Mouse (Mus musculus): ENCODE results near the gene Rela.
"Not testable (repeated sequence)": the region's sequence is repeated elsewhere in the genome, so short reads cannot be mapped to it uniquely, and the experiment has no call there.

Gene Rela

DNA sequence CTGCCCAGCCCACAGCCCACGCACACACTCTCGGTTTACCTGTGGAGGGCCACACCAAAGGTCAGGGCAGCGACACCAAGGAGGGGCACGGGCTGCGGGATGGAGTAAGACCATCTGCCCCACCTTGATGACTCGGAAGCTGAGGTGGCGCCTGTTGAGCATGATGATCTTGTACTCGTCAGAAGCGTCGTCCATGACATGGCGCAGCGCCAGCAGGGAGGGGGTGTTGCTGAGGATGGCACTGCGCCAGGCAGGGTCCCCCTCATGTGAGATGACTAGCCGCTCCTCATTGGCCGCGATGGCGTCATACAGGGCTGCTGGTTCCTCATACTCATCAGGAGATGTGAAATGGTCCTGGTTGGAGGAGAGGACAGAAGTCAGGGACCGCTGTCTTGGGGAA is 29.1 kb downstream of the Rela start:
- no peak for DNase-seq

DNA sequence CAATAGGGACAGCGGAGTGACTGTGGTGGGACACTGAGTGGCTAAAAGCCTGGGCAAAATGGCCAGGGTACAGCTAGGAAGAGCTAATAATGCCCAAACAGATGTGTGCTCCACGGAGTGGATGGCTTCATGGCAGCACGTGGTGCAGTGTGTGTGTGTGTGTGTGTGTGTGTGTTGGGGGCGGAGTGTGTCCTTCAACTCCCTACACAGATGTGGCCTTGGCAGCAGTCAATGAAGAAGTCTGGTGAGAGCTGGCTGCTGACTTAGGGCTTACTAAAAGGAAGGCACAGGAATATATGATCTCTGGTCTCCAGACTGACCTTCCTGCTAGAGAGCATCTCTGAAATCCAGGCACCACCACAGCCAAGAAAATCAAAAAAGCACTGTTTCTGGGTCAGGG is 31.1 kb downstream of the Rela start:
- no peak for DNase-seq

DNA sequence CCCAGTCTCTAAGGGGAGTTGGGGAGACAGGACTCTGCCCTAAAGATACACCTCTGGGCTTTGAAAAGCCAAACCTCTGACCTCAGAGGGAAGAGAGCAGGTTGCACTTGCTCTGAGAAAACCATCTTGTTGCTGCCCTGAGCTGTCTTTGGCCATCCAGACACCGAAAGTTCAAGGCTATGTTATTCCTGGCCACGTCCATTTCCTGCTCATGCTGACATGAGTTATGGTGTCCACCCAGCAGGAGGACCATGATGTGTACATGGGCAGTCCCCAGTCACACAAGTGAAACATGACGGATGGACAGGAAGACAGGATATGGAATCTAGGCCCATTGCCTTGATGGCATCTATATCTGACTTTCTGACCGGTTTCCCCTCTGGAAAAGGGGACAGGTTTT is 43.1 kb downstream of the Rela start:
- no peak for DNase-seq

DNA sequence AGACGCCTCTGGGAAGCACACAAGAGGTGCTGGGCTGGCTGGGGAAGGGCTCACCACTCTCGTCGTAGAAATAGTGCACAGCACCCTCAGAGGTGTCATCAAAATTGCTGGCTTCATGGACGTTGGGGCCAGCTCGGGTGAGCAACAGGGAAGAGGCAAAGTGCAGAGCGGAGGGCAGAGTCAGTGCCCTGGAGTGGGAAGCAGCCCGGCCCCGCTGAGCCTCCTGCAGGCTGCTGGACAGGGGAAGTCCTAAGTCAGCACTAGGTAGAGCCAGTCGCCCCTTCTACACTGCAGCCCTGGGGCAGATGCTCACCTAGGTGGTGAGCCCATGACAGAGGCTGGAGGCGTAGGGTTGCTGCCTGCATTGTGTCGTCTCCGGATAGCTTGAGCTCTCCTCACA is 47.0 kb downstream of the Rela start:
- DNase-seq, result no peak

DNA sequence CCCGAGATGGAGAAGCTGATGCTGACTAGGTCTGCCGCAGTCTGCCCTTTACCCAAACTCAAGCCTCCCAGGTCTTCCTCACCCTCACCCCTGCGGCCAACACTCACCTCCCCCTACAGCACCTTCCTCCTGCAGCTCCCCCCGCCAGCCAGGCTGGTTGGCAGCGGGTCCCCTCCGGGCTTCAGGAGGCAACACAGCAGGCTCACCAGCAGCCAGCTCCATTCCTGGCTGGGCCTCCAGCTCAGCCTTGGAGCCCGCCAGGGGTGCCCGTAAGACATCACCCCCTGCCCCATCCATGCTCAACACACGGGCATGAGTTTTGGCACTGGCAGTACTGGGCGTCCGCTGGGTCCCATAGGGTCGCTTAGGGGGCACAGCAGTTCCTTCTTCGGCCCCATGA is 47.7 kb downstream of the Rela start:
- DNase-seq, result no peak

DNA sequence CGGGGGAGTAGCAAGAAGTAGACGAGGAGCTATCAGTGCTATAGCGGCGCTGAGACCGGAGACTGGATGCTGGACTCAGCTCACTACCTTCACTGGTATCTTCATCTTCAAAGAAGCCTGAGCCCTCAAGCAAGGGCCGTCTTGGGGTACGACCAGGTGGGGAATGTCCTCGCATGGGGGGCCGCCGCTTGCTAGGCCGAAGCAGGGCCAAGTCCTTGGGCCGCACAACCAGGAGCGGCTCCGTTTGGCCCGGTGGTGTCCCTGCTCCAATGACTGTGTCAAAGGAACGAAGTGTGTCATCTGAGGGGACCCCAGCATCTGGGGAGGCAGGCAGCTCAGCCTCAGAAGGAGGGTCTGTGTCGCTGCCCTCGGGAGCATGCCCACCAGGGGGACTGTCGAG is 48.1 kb downstream of the Rela start:
- DNase-seq, result no peak

DNA sequence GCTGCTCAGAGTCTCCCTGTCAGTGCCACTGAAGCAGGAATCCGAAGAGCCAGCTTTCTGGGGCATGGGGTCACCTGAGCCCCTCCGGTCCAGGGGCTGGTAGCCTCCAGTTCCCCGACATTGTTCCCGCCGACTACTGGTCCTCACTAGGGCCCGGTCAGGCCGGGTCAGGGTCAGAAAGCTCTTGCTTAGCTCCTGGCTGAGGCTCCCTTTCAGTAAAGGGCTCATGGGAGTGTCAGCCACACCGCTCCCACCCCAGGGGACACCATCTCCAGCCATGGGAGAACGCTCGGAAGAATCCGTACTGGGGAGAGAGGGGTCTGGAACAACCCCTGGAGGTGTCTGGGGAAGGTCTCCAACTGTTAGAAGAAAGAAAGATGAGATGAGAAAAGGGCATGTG is 48.6 kb downstream of the Rela start:
- DNase-seq, result no peak

DNA sequence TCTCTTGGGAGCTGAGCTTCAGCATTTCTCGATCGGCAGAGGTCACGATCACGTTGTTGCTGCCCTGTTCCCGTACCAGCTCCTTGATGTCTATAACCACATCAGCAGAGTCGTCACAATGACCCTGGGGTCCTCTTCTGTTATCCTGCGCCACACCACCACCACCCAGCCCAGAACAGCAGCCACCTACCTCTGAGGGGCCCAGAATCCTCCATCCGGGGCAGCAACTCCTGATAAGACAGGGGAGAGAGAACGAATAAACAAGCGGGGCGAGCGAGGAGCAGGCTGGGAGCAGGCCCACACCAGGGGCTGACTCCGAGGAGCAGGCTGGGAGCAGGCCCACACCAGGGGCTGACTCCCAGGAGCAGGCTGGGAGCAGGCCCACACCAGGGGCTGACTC is 49.2 kb downstream of the Rela start:
- DNase-seq, result no peak

DNA sequence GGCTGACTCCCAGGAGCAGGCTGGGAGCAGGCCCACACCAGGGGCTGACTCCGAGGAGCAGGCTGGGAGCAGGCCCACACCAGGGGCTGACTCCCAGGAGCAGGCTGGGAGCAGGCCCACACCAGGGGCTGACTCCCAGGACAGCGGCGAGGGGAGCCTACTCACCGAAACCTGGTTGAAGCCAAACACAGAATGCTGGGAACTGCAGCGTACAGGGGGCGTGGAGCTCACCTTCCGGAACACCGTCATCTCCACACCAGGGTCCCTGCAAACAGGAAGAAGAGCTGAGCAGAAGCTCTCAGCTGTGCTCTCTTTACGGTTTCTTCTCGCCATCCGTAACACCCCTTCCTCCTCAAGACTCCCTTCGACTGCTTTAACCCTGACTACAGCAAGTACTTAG is 49.7 kb downstream of the Rela start:
- DNase-seq, result not testable (repeated sequence)

DNA sequence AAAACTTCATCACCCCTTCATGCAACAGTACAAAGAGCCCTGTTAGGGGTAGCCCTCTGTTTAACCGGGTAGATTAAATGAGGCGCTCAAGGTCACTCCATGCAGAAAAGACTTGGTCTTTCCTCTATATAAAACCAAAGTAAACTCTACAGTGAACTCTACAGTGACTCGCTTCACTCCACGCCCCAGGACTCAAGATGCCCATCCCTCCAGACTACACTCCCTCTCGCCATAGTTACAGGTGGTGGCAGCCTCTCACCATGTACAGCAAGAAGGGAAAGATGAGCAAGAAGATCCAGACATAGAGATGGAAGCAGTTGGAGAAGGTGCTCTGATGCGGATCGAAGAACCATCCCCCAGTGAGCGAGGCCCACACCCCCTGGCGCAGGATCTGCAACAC is 50.5 kb downstream of the Rela start:
- no peak for DNase-seq

DNA sequence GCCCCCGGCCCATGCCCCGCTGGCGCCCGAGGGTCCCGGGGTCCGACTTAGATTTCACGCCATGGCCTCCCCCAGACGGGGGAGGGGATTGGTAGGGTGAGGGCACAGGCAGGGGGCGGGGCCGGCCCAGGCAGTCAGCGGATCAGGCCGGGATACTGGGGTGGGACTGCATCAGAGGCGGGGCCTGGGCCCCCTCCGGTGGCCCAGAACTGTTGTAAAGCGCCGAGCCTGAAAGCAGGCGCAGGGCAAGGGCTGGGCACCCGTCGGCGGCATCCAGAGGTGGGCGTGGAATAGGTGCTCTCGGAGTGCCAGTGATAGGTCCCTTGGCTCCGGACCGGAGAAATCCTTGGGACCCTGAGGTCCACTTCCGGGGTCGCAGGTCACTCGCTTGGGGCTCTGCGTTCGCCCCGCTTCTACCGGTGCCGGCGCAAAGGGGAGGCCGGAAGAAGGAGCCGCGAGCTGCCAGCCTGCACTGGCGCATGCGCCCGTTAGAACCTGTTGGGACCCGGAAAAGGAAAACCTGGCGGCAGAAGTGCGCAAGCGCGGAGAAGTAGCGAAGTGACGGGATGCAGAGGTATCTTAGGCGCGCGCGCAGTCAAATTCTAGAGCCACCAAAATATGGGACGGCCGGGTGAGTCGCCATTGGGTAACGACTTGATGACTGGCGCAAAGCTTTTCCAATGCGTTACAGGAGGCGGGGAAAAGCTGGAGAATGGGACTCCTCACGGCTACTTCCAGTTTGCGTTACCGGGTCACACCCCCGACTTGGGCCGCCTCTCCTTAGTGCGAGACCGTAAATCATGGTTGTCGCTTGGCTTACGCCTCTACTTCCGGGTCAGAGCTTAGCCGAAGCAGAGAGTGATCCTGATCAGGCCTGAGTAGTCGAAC is 51.2 kb downstream of the Rela start, which contains the start of the genes Map3k11 and Pcnx3:
Map3k11 (plus strand) TSS at position 543 of the 888 bp plus-strand sequence.
Pcnx3 (minus strand) TSS at position 709 of the 888 bp plus-strand sequence.
- DNase-seq, result peak; percentile 98

DNA sequence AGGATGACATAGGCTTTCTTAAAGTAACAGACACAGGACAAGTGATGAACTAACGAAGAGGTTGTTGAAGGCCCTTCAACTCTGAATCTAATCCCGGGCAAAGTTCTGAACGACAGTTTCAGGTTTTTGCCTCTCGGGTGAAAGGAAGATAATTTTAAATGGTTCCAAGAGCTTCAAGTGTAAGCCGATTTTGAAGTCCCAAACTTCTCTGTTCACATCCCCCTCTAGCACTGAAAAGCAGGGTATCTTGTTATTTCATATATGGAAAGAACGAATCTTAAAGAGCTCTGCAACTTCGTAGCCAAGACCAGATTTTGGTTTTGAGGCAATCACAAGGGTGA is 51.8 kb downstream of the Rela start:
- DNase-seq, result no peak

DNA sequence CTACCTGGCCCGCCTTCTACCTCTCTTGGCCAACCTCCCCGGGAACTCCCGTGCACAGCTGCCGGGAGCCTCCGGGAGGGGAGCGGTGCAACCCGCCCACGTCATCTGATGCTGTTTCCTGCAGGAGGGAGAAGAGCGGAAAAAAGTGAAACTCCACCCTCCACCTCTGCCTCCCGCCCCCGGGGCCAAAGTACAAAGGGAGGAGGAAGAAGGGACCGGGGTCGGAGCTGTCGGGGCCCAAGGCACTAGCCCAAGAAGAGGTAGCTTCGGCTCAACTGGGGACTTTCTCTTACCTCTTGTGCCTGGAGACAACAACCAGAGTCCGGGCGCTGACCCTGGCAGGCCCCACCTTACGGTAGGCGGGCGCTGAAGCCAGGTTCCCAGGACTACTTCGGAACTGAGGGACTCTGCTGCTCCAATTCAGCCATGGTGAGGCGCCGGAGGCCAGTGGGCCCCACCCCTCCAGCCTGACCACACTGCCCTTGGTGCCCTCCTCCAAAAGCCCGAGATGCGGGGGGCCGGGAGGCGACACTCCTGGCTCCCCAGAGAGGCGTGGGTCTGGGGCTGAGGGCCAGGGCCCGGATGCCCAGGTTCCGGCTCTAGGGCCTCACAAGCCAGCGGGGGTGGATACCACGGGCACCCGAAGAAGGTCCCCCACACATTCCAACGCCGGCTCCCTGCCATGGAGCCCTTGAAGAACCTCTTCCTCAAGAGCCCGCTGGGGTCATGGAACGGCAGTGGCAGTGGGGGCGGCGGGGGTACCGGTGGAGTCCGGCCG is 52.5 kb downstream of the Rela start:
- DNase-seq, result peak; percentile 79

DNA sequence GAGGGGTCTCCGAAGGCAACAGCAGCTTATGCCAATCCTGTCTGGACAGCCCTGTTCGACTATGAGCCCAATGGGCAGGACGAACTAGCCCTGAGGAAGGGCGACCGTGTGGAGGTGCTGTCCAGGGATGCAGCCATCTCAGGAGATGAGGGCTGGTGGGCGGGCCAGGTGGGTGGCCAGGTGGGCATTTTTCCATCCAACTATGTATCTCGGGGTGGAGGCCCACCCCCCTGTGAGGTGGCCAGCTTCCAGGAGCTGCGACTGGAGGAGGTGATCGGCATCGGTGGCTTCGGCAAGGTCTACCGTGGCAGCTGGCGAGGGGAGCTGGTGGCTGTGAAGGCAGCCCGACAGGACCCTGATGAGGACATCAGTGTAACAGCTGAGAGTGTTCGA is 53.1 kb downstream of the Rela start:
- no peak for DNase-seq

DNA sequence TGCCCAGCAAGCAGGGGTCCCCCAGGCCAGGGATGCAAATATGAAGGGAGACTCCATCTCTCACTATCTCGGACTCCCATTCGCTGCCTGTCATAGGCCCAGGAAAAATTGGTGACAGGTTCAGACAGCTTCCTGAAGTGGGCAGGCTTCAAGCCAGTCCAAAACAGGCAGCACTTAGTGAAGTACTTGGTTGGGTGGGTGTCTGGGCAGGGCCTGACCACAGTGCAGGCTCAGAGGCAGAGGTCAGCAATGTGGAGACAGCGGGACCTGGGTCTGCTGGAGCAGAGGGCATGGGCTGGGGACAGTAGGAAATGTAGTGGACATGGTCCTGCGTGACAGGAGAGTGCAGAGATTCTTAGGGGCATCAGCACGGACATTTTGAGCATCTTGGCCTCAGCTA is 54.3 kb downstream of the Rela start:
- DNase-seq, result no peak

DNA sequence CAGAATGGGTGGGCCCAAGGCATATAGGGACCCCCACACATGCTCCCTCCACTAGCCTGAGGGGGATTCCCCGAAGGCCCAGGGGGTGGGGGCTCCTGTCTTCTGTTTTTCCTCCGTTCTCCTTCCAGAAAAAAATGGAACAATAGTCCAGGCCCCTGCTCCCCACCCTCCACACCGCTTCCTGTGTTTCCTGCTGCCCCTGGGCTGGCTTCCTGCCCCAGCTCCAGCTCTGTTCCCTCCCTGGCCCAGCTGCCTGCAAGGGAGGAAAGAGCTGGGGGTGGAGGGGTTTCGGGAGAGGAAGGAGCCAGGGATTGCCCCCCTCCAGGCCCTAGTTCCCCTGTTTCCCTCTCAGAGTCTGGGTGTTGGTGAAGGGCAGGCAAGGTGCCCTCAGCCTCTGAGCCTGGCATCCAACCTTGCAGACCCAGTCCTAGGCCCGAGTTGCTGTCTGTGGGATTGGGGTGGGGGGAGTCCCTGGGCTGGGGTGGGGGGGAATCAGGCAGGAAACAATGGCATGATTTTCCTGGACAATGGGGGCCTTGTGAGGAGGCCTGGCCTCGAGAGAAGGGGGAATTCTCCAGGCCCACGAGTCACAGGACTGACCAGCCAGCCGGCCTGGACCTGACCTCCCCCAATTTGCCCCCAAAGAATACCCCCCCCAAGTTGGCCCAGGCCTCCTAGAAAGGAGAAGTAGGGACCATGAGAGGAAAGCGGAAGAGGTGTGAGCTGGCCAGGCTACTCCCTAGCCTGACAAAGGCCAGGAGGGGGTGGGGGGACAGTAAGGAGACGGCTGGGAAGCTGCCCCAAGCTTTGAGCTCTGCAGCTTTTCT is 55.0 kb downstream of the Rela start:
- no peak for DNase-seq

DNA sequence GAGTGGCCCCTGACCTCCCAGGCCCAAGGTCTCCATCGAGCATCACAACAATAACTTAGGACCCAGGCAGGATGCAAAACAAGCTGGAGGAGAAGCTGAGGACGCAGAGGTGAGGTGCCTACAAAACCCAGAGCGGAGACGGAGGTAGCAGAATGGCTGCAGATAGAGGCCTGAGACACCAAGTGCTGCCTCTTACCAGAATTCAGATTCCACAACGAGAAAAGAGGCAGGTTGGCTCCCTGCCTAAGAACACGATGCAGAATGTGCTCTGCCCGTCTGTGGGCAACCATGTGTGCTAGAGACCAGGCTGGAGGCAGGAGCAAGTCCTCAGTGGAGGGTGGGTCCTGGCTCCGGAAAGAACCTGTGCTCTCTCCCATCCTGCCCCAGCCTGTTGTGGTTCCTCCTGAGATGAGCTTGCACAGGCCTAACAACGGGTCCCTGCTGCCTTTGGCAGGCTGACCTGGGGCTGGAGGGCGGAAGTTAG is 55.7 kb downstream of the Rela start:
- DNase-seq, result no peak

DNA sequence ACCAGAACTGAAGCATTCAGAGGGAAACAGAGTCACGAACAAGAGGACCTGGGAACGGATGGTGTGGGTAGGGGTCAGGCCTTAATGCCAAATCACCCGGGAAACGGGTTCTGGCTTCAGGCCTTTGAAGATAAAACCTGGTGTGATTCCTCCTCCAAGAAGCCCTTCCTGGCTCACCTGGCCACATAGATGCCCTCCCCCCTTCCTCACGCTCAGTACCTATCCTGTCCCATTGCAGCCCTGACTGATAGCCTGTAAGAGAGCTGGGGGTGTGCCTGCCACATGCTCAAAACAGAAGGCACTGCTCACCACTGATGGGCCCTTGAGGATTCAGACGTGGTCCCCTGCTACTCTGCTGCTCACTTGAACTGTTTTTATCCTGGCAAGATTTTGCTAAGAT is 56.5 kb downstream of the Rela start:
- no peak for DNase-seq

DNA sequence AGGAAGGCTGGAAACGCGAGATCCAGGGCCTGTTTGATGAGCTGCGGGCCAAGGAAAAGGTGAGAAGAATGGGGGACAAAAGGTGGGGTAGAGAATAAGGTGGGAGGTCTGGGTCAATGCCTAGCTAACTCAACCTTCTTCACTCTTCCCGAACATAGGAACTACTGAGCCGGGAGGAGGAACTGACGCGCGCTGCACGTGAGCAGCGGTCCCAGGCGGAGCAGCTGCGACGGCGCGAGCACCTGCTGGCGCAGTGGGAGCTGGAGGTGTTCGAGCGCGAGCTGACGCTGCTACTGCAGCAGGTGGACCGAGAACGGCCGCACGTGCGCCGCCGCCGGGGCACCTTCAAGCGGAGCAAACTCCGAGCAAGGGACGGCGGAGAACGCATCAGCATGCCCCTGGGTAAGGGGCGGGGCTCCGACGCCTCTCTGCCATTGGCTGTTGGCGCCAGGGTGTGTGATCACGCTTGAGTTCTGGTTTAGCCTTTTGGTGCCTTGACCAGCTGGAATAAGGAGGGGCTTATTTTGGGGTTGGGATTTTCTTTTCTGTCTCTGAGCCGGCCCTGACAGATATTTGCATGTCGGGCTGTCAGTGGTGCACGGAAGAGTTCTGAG is 58.7 kb downstream of the Rela start:
- DNase-seq, result no peak
